Mouse (Mus musculus): Measurements from ENCODE around the gene Gbgt1.
"Not testable (repeated sequence)": the region's sequence is repeated elsewhere in the genome, so short reads cannot be mapped to it uniquely, and the experiment has no call there.

- peak; percentile 64 for TF ChIP-seq CTCF (IDR thresholded peaks at IDR 0.05; ENCODE audit: low read depth)
- not testable (repeated sequence) for TF ChIP-seq EP300 (optimal IDR thresholded peaks at IDR 0.05)
Observed at GRCm38 (mm10) chr2:28511600-28511999, 14.9 kb downstream of the Gbgt1 start.

All from stomach, postnatal 0 days (tissue).